Mouse (Mus musculus): ENCODE data around the gene Gabrb1. TPM values are rescaled to one million over a fixed set of nuclear protein-coding genes. Genes with fewer than 3 reads are reported as not detected.
A peak's percentile ranks its signal among the peaks of the same experiment; 100 is the strongest.

Gene Gabrb1
- polyA plus RNA-seq, 1 experiment = 0.61 TPM

- no peak for DNase-seq (ENCODE audit: low read depth)
These were observed 503.0 kb downstream of the Gabrb1 start for GRCm38 (mm10) chr5:72160781-72161485.

GRCm38 (mm10) chr5:72162855-72163254 is 504.9 kb downstream of the Gabrb1 start:
- DNase-seq (ENCODE audit: low read depth) = no peak

GRCm38 (mm10) chr5:72164386-72164785 is 506.5 kb downstream of the Gabrb1 start:
- no peak for DNase-seq (ENCODE audit: low read depth)

GRCm38 (mm10) chr5:72167594-72168284 is 509.8 kb downstream of the Gabrb1 start, which contains the start of gene Commd8:
Commd8 (minus strand) TSS chr5:72168189.
- peak; percentile 45 for DNase-seq (ENCODE audit: low read depth)

GRCm38 (mm10) chr5:72168285-72168621 is 510.3 kb downstream of the Gabrb1 start:
- no peak for DNase-seq (ENCODE audit: low read depth)

GRCm38 (mm10) chr5:72170067-72170466 is 512.2 kb downstream of the Gabrb1 start:
- DNase-seq (ENCODE audit: low read depth) = no peak

- peak; percentile 65 for DNase-seq (ENCODE audit: low read depth)
These were observed 514.8 kb downstream of the Gabrb1 start for GRCm38 (mm10) chr5:72172675-72173074.

- DNase-seq (ENCODE audit: low read depth) = no peak
These were observed 515.6 kb downstream of the Gabrb1 start for GRCm38 (mm10) chr5:72173521-72173920.

GRCm38 (mm10) chr5:72175050-72175449 is 517.1 kb downstream of the Gabrb1 start:
- DNase-seq (ENCODE audit: low read depth) = no peak

GRCm38 (mm10) chr5:72175530-72175929 is 517.6 kb downstream of the Gabrb1 start:
- no peak for DNase-seq (ENCODE audit: low read depth)

GRCm38 (mm10) chr5:72181194-72181593 is 523.3 kb downstream of the Gabrb1 start:
- no peak for DNase-seq (ENCODE audit: low read depth)

GRCm38 (mm10) chr5:72182804-72183203 is 524.9 kb downstream of the Gabrb1 start:
- DNase-seq (ENCODE audit: low read depth) = no peak

- DNase-seq (ENCODE audit: low read depth) = no peak
These were observed 526.0 kb downstream of the Gabrb1 start for GRCm38 (mm10) chr5:72183929-72184328.

GRCm38 (mm10) chr5:72184437-72185100 is 526.7 kb downstream of the Gabrb1 start:
- DNase-seq (ENCODE audit: low read depth) = no peak

- no peak for DNase-seq (ENCODE audit: low read depth)
These were observed 533.2 kb downstream of the Gabrb1 start for GRCm38 (mm10) chr5:72191154-72191553.

- no peak for DNase-seq (ENCODE audit: low read depth)
These were observed 534.0 kb downstream of the Gabrb1 start for GRCm38 (mm10) chr5:72191932-72192331.

- no peak for DNase-seq (ENCODE audit: low read depth)
These were observed 537.5 kb downstream of the Gabrb1 start for GRCm38 (mm10) chr5:72195442-72195841.

Other genes with a start within 250 kb of the Gabrb1 start
- not detected in 2 replicates for gene Cox7b2, start 109.9 kb upstream of the Gabrb1 start, polyA plus RNA-seq (2012; rRNA removed)
- 1.5 and 2.3 TPM in 2 replicates for gene Gabra4, start 195 bp downstream of the Gabrb1 start, polyA plus RNA-seq (2012; rRNA removed)